Mouse (Mus musculus): ENCODE data around the gene Il1a. TPM values are rescaled to one million over a fixed set of nuclear protein-coding genes. Genes with fewer than 3 reads are reported as not detected.

Gene Il1a
- total and polyA plus RNA-seq, 3 experiments: 0.04 to 0.17 (median 0.13) TPM

- peaks cover 26 to 53% of the 10 kb centered on the region in 2 experiments for H3K4me1 ChIP-seq (ENCODE audit: control insufficient read depth in 1 of 2, insufficient read depth in 2 of 2)
These were observed 51.7 kb downstream of the Il1a start for GRCm38 (mm10) chr2:129258056-129258455.

GRCm38 (mm10) chr2:129256006-129256405, 53.8 kb downstream of the Il1a start:
- DNase-seq (ENCODE audit: extremely low read depth): peak; percentile 73
- Histone ChIP-seq H3K79me2 (replicated peaks; ENCODE audit: control insufficient read depth, extremely low read depth, insufficient read depth, poor library complexity, severe bottlenecking) (no peaks in the 10 kb centered on the region), H3K36me3 (replicated peaks in 1 of 2; ENCODE audit: control insufficient read depth in 1 of 2, insufficient read depth in 1 of 2, low read length in 1 of 2) (no peaks in the 10 kb centered on the region), H3K27me3 (replicated peaks) (no peaks in the 10 kb centered on the region), H3K4me1 (ENCODE audit: control insufficient read depth in 1 of 2, insufficient read depth in 2 of 2) (peaks cover 18 to 41% of the 10 kb centered on the region in 2 experiments), H3K4me2 (ENCODE audit: insufficient read depth, low read depth, poor library complexity, severe bottlenecking) (no peak overlapping the region), H3K9ac (ENCODE audit: insufficient read depth, low read depth) (no peak overlapping the region), H3K9me3 (replicated peaks; ENCODE audit: low read length) (no peaks in the 10 kb centered on the region), H3K4me3 (replicated peaks in 1 of 3; ENCODE audit: low read depth in 2 of 3, low read length in 2 of 3, poor library complexity in 1 of 3) (no peak overlapping the region), H3K27ac (ENCODE audit: insufficient read depth, low read depth) (no peak overlapping the region)
- no peak for TF ChIP-seq KAT2A (IDR thresholded peaks at IDR 0.05; ENCODE audit: insufficient replicate concordance, low read length)
- 0 out of 2 replicates have a peak, but pooled peaks have one; percentile 21 for TF ChIP-seq ETS1 (conservative IDR thresholded peaks at IDR 0.05; ENCODE audit: low read depth, low read length)
- TF ChIP-seq MAZ (IDR thresholded peaks at IDR 0.05; ENCODE audit: low read depth, low read length): 0 out of 2 replicates have a peak, but pooled peaks have one; percentile 46
- TF ChIP-seq ZKSCAN1 (IDR thresholded peaks at IDR 0.05; ENCODE audit: borderline replicate concordance, low read depth, low read length): no peak
- TF ChIP-seq BHLHE40 (IDR thresholded peaks at IDR 0.05; ENCODE audit: low read depth, low read length): 0 out of 2 replicates have a peak, but pooled peaks have one; percentile 35
- peak; percentile 58; the same call in 1 of the 2 replicates for TF ChIP-seq MEF2A (IDR thresholded peaks at IDR 0.05; ENCODE audit: borderline replicate concordance, low read depth, low read length)
- peak; percentile 45 for TF ChIP-seq EP300 (IDR thresholded peaks at IDR 0.05; ENCODE audit: low read length)
- TF ChIP-seq TCF12 (IDR thresholded peaks at IDR 0.05; ENCODE audit: low read depth, low read length): 0 out of 2 replicates have a peak, but pooled peaks have one; percentile 13
- peak; percentile 13; the same call in 1 of the 2 replicates for TF ChIP-seq IRF4 (IDR thresholded peaks at IDR 0.05; ENCODE audit: low read depth, low read length)
- dilution Hi-C loops (cut with MboI; ENCODE audit: extremely low pct_ligation_motif_present, extremely low pct_unique_long_range_greater_than_20kb, low sequenced_read_pairs): no loop called here
- in situ Hi-C loops (cut with MboI; ENCODE audit: low pct_ligation_motif_present, low pct_unique_long_range_greater_than_20kb, low sequenced_read_pairs): loop anchor here (5.0 to 25.0 kb wide), 3 partner anchors 79 to 569 kb away; partner anchors contain the start of genes Anapc1, Mertk and Zc3h8

More at GRCm38 (mm10) chr2:129258056-129258455, 51.7 kb downstream of the Il1a start:
- in situ Hi-C loops (cut with MboI; ENCODE audit: low pct_ligation_motif_present, low pct_unique_long_range_greater_than_20kb, low sequenced_read_pairs): loop anchor here (5.0 to 25.0 kb wide), 3 partner anchors 81 to 571 kb away; partner anchors contain the start of genes Anapc1, Mertk and Zc3h8
- H3K4me3 ChIP-seq (replicated peaks in 1 of 3; ENCODE audit: low read depth in 2 of 3, low read length in 2 of 3, poor library complexity in 1 of 3): no peak overlapping the region
- no peaks in the 10 kb centered on the region for H3K79me2 ChIP-seq (replicated peaks; ENCODE audit: control insufficient read depth, extremely low read depth, insufficient read depth, poor library complexity, severe bottlenecking)
- H3K4me2 ChIP-seq (ENCODE audit: insufficient read depth, low read depth, poor library complexity, severe bottlenecking): no peak overlapping the region
- no peak overlapping the region for H3K9ac ChIP-seq (ENCODE audit: insufficient read depth, low read depth)
- no peaks in the 10 kb centered on the region for H3K36me3 ChIP-seq (replicated peaks in 1 of 2; ENCODE audit: control insufficient read depth in 1 of 2, insufficient read depth in 1 of 2, low read length in 1 of 2)
- no peak overlapping the region for H3K27ac ChIP-seq (ENCODE audit: insufficient read depth, low read depth)
- no peak for DNase-seq (ENCODE audit: extremely low read depth)
- H3K9me3 ChIP-seq (replicated peaks; ENCODE audit: low read length): no peaks in the 10 kb centered on the region
- no peaks in the 10 kb centered on the region for H3K27me3 ChIP-seq (replicated peaks)
- dilution Hi-C loops (cut with MboI; ENCODE audit: extremely low pct_ligation_motif_present, extremely low pct_unique_long_range_greater_than_20kb, low sequenced_read_pairs): no loop called here
- TF ChIP-seq JUND (conservative IDR thresholded peaks at IDR 0.05; ENCODE audit: low read depth, low read length) (no peak), NRF1 (IDR thresholded peaks at IDR 0.05; ENCODE audit: low read depth, low read length) (no peak), SMC3 (IDR thresholded peaks at IDR 0.05; ENCODE audit: low read depth, low read length) (no peak), HCFC1 (IDR thresholded peaks at IDR 0.05; ENCODE audit: low read depth, low read length) (no peak), RCOR1 (conservative IDR thresholded peaks at IDR 0.05; ENCODE audit: low read depth, low read length) (no peak), ZC3H11A (IDR thresholded peaks at IDR 0.05; ENCODE audit: low read depth, low read length) (no peak), POLR2A (IDR thresholded peaks at IDR 0.05; ENCODE audit: low read depth, low read length) (no peak), MYC (IDR thresholded peaks at IDR 0.05; ENCODE audit: low read depth, low read length) (no peak), EP300 (IDR thresholded peaks at IDR 0.05; ENCODE audit: low read length) (no peak)
